Mouse (Mus musculus): Measurements from ENCODE around the gene Rasgef1b.

DNA sequence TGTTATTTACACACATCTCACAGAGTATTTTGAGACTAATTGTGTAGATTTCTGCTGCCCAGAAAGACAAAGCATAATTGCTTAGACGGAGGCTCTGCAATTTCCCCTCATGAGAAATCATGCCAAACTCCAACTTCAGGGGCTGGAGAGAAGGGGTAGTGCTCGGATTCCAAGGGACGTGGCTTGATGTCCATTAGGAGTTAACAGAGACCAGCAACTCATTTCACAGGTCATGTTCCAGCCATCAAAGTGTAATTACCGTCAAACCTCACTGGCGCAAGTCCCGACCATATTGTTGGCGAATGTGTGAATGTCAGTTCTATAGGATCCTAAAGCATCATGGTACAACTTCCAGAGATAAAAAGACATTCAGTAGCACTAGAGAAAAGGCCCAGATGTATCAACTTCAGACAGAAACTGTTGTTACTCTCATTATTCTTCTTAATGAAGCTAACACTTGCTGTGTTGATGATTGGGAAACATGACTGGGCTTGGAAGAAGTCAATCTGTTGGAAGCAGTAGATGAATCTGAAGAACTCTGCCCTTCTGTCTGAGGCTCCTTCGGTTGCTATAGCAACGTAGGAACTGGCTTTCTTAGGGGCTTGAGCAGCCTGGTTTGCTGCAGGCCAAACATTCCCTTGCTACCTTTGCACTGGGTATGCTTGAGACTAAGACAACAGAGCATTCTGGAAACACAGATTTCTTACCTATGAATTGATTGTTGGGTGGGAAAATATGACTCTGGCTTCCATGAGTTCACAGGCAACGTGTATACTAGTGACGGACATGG is 350.2 kb downstream of the Rasgef1b start:
- TF ChIP-seq CTCF (IDR thresholded peaks at IDR 0.05; ENCODE audit: control insufficient read depth, insufficient read depth, low read length) (no peak), POLR2A (IDR thresholded peaks at IDR 0.05; ENCODE audit: borderline replicate concordance, control insufficient read depth, low read depth, low read length) (no peak)
